Mouse (Mus musculus) hindbrain, embryonic 16.5 days (tissue): ENCODE measurements around the gene Cyp1b1. TPM values are rescaled to one million over a fixed set of nuclear protein-coding genes. Genes with fewer than 3 reads are reported as not detected.

Experiments used
- ATAC-seq: fragments of 200-750 bp; cut with Nextera tagmentation; 2 replicates; pipeline ENCODE4 v1.8.0; 2017; ENCODE audit warnings: moderate TSS enrichment, moderate library complexity
- H3K27ac ChIP-seq: fragments of 300-500 bp; sonication (generic); 2 replicates; pipeline ENCODE4 v1.5.1; 2014; ENCODE audit warnings: low read depth, mild to moderate bottlenecking, control low read depth, low read length, moderate library complexity
- H3K27me3 ChIP-seq: fragments of 300-500 bp; sonication (generic); replicated peaks from 2 replicates; pipeline ENCODE4 v1.6.1; 2014; ENCODE audit warnings: low read length; ENCODE audit not compliant: control insufficient read depth, insufficient read depth
- H3K36me3 ChIP-seq: fragments of 300-500 bp; sonication (generic); 2 replicates; pipeline ENCODE4 v1.6.1; 2014; ENCODE audit warnings: mild to moderate bottlenecking, low read length, moderate library complexity, mixed read lengths; ENCODE audit not compliant: control insufficient read depth, insufficient read depth
- H3K4me1 ChIP-seq: fragments of 300-500 bp; sonication (generic); 2 replicates; pipeline ENCODE4 v1.6.1; 2014; ENCODE audit warnings: low read depth, low read length; ENCODE audit not compliant: control insufficient read depth, insufficient read depth
- H3K4me2 ChIP-seq: fragments of 300-500 bp; sonication (generic); 2 replicates; pipeline ENCODE4 v1.6.1; 2014; ENCODE audit warnings: mild to moderate bottlenecking, low read length, control low read depth, moderate library complexity
- H3K4me3 ChIP-seq: fragments of 300-500 bp; sonication (generic); 2 replicates; pipeline ENCODE4 v1.5.1; 2014; ENCODE audit warnings: mild to moderate bottlenecking, low read length, control low read depth, moderate library complexity
- H3K9ac ChIP-seq: fragments of 300-500 bp; sonication (generic); 2 replicates; pipeline ENCODE4 v1.6.1; 2014; ENCODE audit warnings: low read depth, mild to moderate bottlenecking, control low read depth, low read length, moderate library complexity
- H3K9me3 ChIP-seq: fragments of 300-500 bp; sonication (generic); 2 replicates; pipeline ENCODE4 v1.6.1; 2014; ENCODE audit warnings: mild to moderate bottlenecking, low read length, moderate library complexity; ENCODE audit not compliant: control insufficient read depth
- WGBS: fragments of 180-500 bp; shearing (Covaris S2); extraction: QIAGEN DNeasy Blood & Tissue Kit; methylation state at CpG from one replicate; pipeline ENCODE4 v1.1.7; 2014; 5-methylcytosine and 5-hydroxymethylcytosine counted together
- polyA plus RNA-seq: library from polyadenylated mRNA; unstranded; fragments of >200 nt; fragmentation: Nextera tagmentation; extraction: Ambion mirVana; gene quantifications from 2 replicates; pipeline ENCODE4 v1.2.1, GENCODE M21; 2015

The Cyp1b1 gene
- polyA plus RNA-seq, 1 experiment from 2014 or later: 7.3 TPM

- peaks cover 24% of the 10 kb centered on the region for H3K27me3 ChIP-seq
- H3K9me3 ChIP-seq: no peaks in the 10 kb centered on the region
- WGBS: 15% methylated on average over 7 of the region's 7 CpGs
- H3K4me3 ChIP-seq: no peak overlapping the region
- no peak overlapping the region for H3K27ac ChIP-seq
- no peak overlapping the region for H3K4me2 ChIP-seq
- no peaks in the 10 kb centered on the region for H3K36me3 ChIP-seq
- H3K4me1 ChIP-seq: peaks cover 3% of the 10 kb centered on the region
- ATAC-seq: no peak
- no peak overlapping the region for H3K9ac ChIP-seq
Measured at GRCm38 (mm10) chr17:79708168-79708567, 6.7 kb downstream of the Cyp1b1 start.

- 74% methylated on average over 9 of the region's 9 CpGs for WGBS
- Histone ChIP-seq H3K4me2 (no peak overlapping the region), H3K9ac (no peak overlapping the region), H3K9me3 (no peaks in the 10 kb centered on the region), H3K27me3 (peaks cover 16% of the 10 kb centered on the region), H3K4me1 (no peaks in the 10 kb centered on the region), H3K36me3 (no peaks in the 10 kb centered on the region), H3K27ac (no peak overlapping the region), H3K4me3 (no peak overlapping the region)
- ATAC-seq: no peak
Measured at GRCm38 (mm10) chr17:79705671-79706455, 9.0 kb downstream of the Cyp1b1 start.

- no peak for ATAC-seq
- no peak overlapping the region for H3K27ac ChIP-seq
- H3K4me2 ChIP-seq: no peak overlapping the region
- WGBS: 85% methylated on average over 5 of the region's 5 CpGs
- no peak overlapping the region for H3K9ac ChIP-seq
- no peaks in the 10 kb centered on the region for H3K36me3 ChIP-seq
- H3K27me3 ChIP-seq: no peaks in the 10 kb centered on the region
- no peak overlapping the region for H3K4me3 ChIP-seq
- no peaks in the 10 kb centered on the region for H3K9me3 ChIP-seq
- no peaks in the 10 kb centered on the region for H3K4me1 ChIP-seq
Measured at GRCm38 (mm10) chr17:79700871-79701270, 14.0 kb downstream of the Cyp1b1 start.

- no peak overlapping the region for H3K4me3 ChIP-seq
- ATAC-seq: no peak
Measured at GRCm38 (mm10) chr17:79699197-79699596, 15.7 kb downstream of the Cyp1b1 start.

GRCm38 (mm10) chr17:79695541-79695940 lies 19.3 kb downstream of the Cyp1b1 start:
- no peak overlapping the region for H3K27ac ChIP-seq
- no peaks in the 10 kb centered on the region for H3K9me3 ChIP-seq
- H3K4me3 ChIP-seq: no peak overlapping the region
- H3K4me2 ChIP-seq: no peak overlapping the region
- 77% methylated on average over 6 of the region's 6 CpGs for WGBS
- H3K9ac ChIP-seq: no peak overlapping the region
- H3K27me3 ChIP-seq: no peaks in the 10 kb centered on the region
- H3K36me3 ChIP-seq: no peaks in the 10 kb centered on the region
- no peaks in the 10 kb centered on the region for H3K4me1 ChIP-seq
- ATAC-seq: no peak

More at GRCm38 (mm10) chr17:79699197-79699596, 15.7 kb downstream of the Cyp1b1 start:
- Histone ChIP-seq H3K36me3 (no peaks in the 10 kb centered on the region), H3K9ac (no peak overlapping the region), H3K27ac (no peak overlapping the region), H3K4me2 (no peak overlapping the region), H3K4me1 (no peaks in the 10 kb centered on the region), H3K27me3 (no peaks in the 10 kb centered on the region), H3K9me3 (no peaks in the 10 kb centered on the region)
- 41% methylated on average over 1 of the region's 1 CpGs for WGBS

GRCm38 (mm10) chr17:79695106-79695505 lies 19.8 kb downstream of the Cyp1b1 start:
- H3K4me1 ChIP-seq: no peaks in the 10 kb centered on the region
- no peak overlapping the region for H3K9ac ChIP-seq
- WGBS: 79% methylated on average over 4 of the region's 4 CpGs
- H3K36me3 ChIP-seq: no peaks in the 10 kb centered on the region
- no peak overlapping the region for H3K27ac ChIP-seq
- ATAC-seq: no peak
- H3K4me3 ChIP-seq: no peak overlapping the region
- no peak overlapping the region for H3K4me2 ChIP-seq
- H3K27me3 ChIP-seq: no peaks in the 10 kb centered on the region
- no peaks in the 10 kb centered on the region for H3K9me3 ChIP-seq

GRCm38 (mm10) chr17:79670837-79671236 lies 44.0 kb downstream of the Cyp1b1 start:
- ATAC-seq: no peak

GRCm38 (mm10) chr17:79664106-79664417 lies 50.8 kb downstream of the Cyp1b1 start:
- no peak for ATAC-seq
- Histone ChIP-seq H3K4me3 (no peak overlapping the region), H3K9ac (no peak overlapping the region), H3K4me1 (no peaks in the 10 kb centered on the region), H3K27me3 (no peaks in the 10 kb centered on the region), H3K4me2 (no peak overlapping the region), H3K9me3 (no peaks in the 10 kb centered on the region), H3K36me3 (no peaks in the 10 kb centered on the region), H3K27ac (no peak overlapping the region)
- 89% methylated on average over 2 of the region's 2 CpGs for WGBS

More at GRCm38 (mm10) chr17:79670837-79671236, 44.0 kb downstream of the Cyp1b1 start:
- H3K4me1 ChIP-seq: no peaks in the 10 kb centered on the region
- no peak overlapping the region for H3K4me2 ChIP-seq
- no peaks in the 10 kb centered on the region for H3K9me3 ChIP-seq
- H3K4me3 ChIP-seq: no peak overlapping the region
- H3K9ac ChIP-seq: no peak overlapping the region
- H3K27me3 ChIP-seq: no peaks in the 10 kb centered on the region
- 79% methylated on average over 2 of the region's 2 CpGs for WGBS
- H3K27ac ChIP-seq: no peak overlapping the region
- H3K36me3 ChIP-seq: no peaks in the 10 kb centered on the region

GRCm38 (mm10) chr17:79663393-79664105 lies 51.3 kb downstream of the Cyp1b1 start:
- Histone ChIP-seq H3K9ac (no peak overlapping the region), H3K4me2 (no peak overlapping the region), H3K27ac (no peak overlapping the region), H3K27me3 (no peaks in the 10 kb centered on the region), H3K4me3 (no peak overlapping the region), H3K9me3 (no peaks in the 10 kb centered on the region), H3K36me3 (no peaks in the 10 kb centered on the region), H3K4me1 (no peaks in the 10 kb centered on the region)
- 17% methylated on average over 3 of the region's 3 CpGs for WGBS
- no peak for ATAC-seq
